Mouse (Mus musculus): ENCODE results near the gene Gucy2f. TPM values are rescaled to one million over a fixed set of nuclear protein-coding genes. Genes with fewer than 3 reads are reported as not detected.

The Gucy2f gene
- total RNA-seq, 4 experiments from 2014 or later: not detected

Other genes starting within 250 kb of the Gucy2f start
- 10 to 100 TPM; 14.3 to 18.6 (median 16.6) TPM for gene Nxt2, start 29.8 kb upstream of the Gucy2f start, total RNA-seq (2022)
- under 1 TPM in 3 of 4 experiments, not detected in 1; 0.26 to 0.86 (median 0.37) TPM for gene Kcne1l, start 109.4 kb upstream of the Gucy2f start, total RNA-seq (2022)
- gene Acsl4, start 193.6 kb upstream of the Gucy2f start, total RNA-seq (2022): 100 to 1,000 TPM; 294 to 489 (median 395) TPM

Measured in adrenal gland, adult 8-10 months (tissue).